Mouse (Mus musculus): ENCODE measurements around the gene Gart. TPM values are rescaled to one million over a fixed set of nuclear protein-coding genes. Genes with fewer than 3 reads are reported as not detected.

The Gart gene
- polyA plus RNA-seq, 1 experiment from 2014 or later = 118 TPM

GRCm38 (mm10) chr16:91575151-91575550 is 71.6 kb downstream of the Gart start:
- 0 out of 2 replicates have a peak overlapping the region, but pooled peaks have one; percentile 13 for H3K27ac ChIP-seq
- no peak overlapping the region for H3K4me2 ChIP-seq
- H3K4me3 ChIP-seq (replicated peaks) = no peak overlapping the region
- H3K4me1 ChIP-seq = no peaks in the 10 kb centered on the region
- ATAC-seq (ENCODE audit: low FRiP score) = no peak
- whole genome bisulfite sequencing = 57% methylated on average over 13 of the region's 13 CpGs
- H3K27me3 ChIP-seq = no peaks in the 10 kb centered on the region
- H3K9ac ChIP-seq = no peak overlapping the region
- H3K9me3 ChIP-seq = no peaks in the 10 kb centered on the region
- H3K36me3 ChIP-seq (replicated peaks) = peaks cover 9% of the 10 kb centered on the region

Other genes with a start within 250 kb of the Gart start
- 5.8 and 6.3 TPM in 2 replicates for gene Il10rb, start 240.8 kb downstream of the Gart start, polyA plus RNA-seq (2016; fragmentation: Nextera tagmentation; extraction: Ambion mirVana)
- gene Ifnar1, start 161.7 kb downstream of the Gart start, polyA plus RNA-seq (2016; fragmentation: Nextera tagmentation; extraction: Ambion mirVana) = 54.7 and 57.7 TPM in 2 replicates
- 27.9 and 31.9 TPM in 2 replicates for gene Ifngr2, start 99.9 kb downstream of the Gart start, polyA plus RNA-seq (2016; fragmentation: Nextera tagmentation; extraction: Ambion mirVana)
- gene Tmem50b, start 49.2 kb downstream of the Gart start, polyA plus RNA-seq (2016; fragmentation: Nextera tagmentation; extraction: Ambion mirVana) = 38.7 and 41.2 TPM in 2 replicates
- 5.3 and 5.4 TPM in 2 replicates for gene Dnajc28, start 27.9 kb downstream of the Gart start, polyA plus RNA-seq (2016; fragmentation: Nextera tagmentation; extraction: Ambion mirVana)
- 165 and 167 TPM in 2 replicates for gene Son, start 554 bp upstream of the Gart start, polyA plus RNA-seq (2016; fragmentation: Nextera tagmentation; extraction: Ambion mirVana)
- 34.0 and 36.6 TPM in 2 replicates for gene Donson, start 41.8 kb upstream of the Gart start, polyA plus RNA-seq (2016; fragmentation: Nextera tagmentation; extraction: Ambion mirVana)
- 76.7 and 79.5 TPM in 2 replicates for gene Cryzl1, start 82.0 kb upstream of the Gart start, polyA plus RNA-seq (2016; fragmentation: Nextera tagmentation; extraction: Ambion mirVana)
- gene Itsn1, start 82.3 kb upstream of the Gart start, polyA plus RNA-seq (2016; fragmentation: Nextera tagmentation; extraction: Ambion mirVana) = 65.4 and 71.4 TPM in 2 replicates